Mouse (Mus musculus) hindbrain, embryonic 11.5 days (tissue): Measurements from ENCODE around the gene Hoxb13. TPM values are rescaled to one million over a fixed set of nuclear protein-coding genes. Genes with fewer than 3 reads are reported as not detected.

ENCODE experiments used
- ATAC-seq: fragments of 200-750 bp; cut with Nextera tagmentation; 2 replicates; pipeline ENCODE4 v1.8.0; 2017; ENCODE audit warnings: mild to moderate bottlenecking, moderate TSS enrichment, moderate library complexity; ENCODE audit not compliant: low FRiP score
- DNase-seq: peaks from one replicate; pipeline ENCODE4 v3.0.0-alpha.2; 2015; ENCODE audit warnings: low spot score
- H3K27ac ChIP-seq: fragments of 300-500 bp; sonication (generic); 2 replicates; pipeline ENCODE4 v1.5.1; 2014; ENCODE audit warnings: mild to moderate bottlenecking, low read depth, low read length
- H3K27me3 ChIP-seq: fragments of 300-500 bp; sonication (generic); 2 replicates; pipeline ENCODE4 v1.6.1; 2014; ENCODE audit warnings: mild to moderate bottlenecking, low read length, moderate library complexity, mixed read lengths; ENCODE audit not compliant: control insufficient read depth, insufficient read depth
- H3K36me3 ChIP-seq: fragments of 300-500 bp; sonication (generic); 2 replicates; pipeline ENCODE4 v1.6.1; 2014; ENCODE audit warnings: mild to moderate bottlenecking, low read length, moderate library complexity, mixed read lengths; ENCODE audit not compliant: control insufficient read depth, insufficient read depth
- H3K4me1 ChIP-seq: fragments of 300-500 bp; sonication (generic); replicated peaks from 2 replicates; pipeline ENCODE4 v1.6.1; 2014; ENCODE audit warnings: low read length, mixed read lengths; ENCODE audit not compliant: control insufficient read depth, insufficient read depth
- H3K4me2 ChIP-seq: fragments of 300-500 bp; sonication (generic); replicated peaks from 2 replicates; pipeline ENCODE4 v1.6.1; 2014; ENCODE audit warnings: mild to moderate bottlenecking, low read depth, low read length
- H3K4me3 ChIP-seq: fragments of 300-500 bp; sonication (generic); 2 replicates; pipeline ENCODE4 v1.5.1; 2014; ENCODE audit warnings: low read depth, low read length
- H3K9ac ChIP-seq: fragments of 300-500 bp; sonication (generic); 2 replicates; pipeline ENCODE4 v1.6.1; 2014; ENCODE audit warnings: low read depth, low read length
- H3K9me3 ChIP-seq: fragments of 300-500 bp; sonication (generic); 2 replicates; pipeline ENCODE4 v1.6.1; 2016; ENCODE audit warnings: low read length; ENCODE audit not compliant: control insufficient read depth
- WGBS: fragments of 180-500 bp; shearing (Covaris S2); extraction: QIAGEN DNeasy Blood & Tissue Kit; methylation state at CpG from one replicate; pipeline ENCODE4 v1.1.7; 2014; 5-methylcytosine and 5-hydroxymethylcytosine counted together
- polyA plus RNA-seq: library from polyadenylated mRNA; unstranded; fragments of >200 nt; fragmentation: Nextera tagmentation; extraction: Ambion mirVana; gene quantifications from 2 replicates; pipeline ENCODE4 v1.2.1, GENCODE M21; 2014

Hoxb13 gene
- polyA plus RNA-seq, 1 experiment from 2014 or later = not detected

DNA sequence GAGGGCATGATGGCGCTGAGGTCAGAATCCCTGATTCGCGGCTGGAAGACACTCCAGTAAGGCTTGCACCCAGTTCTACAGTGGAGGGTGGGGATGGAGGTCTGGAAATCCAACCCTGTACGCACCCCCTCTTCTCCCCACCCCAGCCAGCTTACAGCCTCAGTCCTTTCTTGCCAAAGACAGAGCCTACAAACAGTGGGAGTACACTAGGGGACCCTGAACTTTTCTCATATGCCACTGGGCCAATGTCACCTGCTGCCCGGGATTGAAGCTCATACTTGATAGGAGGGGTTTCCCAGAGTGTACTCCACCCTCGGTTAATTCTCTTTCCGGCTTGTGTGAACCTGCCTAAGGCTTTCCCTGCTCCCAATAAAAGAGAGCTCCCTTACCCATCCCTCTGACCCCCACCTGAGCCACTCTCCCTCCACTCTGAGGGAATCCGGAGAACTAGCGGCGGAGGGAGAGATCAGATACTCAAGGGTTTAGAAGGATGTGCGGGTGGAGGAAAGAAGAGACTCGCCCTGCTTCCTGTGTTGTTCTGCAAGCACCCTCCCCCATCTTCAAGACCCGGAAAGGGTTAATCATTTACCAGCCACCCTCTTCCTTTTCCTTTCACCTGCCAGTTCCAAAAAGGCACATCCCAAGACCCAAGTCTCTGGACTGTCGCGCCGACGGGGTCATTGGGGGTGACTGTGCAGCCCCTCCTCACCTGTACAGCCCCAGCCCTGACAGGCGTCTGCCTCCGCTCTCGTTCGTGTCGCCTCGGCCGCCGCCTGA, 21.4 kb upstream of the Hoxb13 start:
- 0% methylated on average over 25 of the region's 25 CpGs for WGBS
- DNase-seq = peak; percentile 48
- ATAC-seq = no peak

DNA sequence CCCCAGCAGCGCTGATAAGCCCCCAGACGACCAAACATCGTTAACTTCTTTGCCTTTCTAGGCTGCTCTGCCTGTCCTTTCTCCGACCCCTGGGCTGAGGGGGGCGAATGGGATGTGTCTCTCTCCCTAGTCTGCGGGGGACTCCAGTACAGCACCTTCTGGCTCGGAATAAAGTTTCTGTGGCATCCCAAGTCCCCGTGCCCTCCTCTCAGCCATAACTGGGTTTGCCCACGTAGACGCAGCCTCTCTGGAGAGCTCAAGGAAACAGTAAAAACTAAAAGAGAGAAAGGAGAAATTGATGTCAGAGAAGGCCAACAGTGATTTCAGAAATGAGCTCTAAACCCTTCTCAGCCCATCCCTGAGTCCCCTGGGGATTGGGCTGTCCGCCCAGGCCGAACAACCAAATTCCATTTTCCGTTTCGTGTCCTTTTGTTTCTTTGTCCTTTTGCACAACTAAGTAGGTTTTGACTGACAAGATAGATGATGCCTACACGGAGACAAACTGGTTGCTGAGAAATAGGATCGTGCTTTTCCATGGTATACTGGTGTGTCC, 20.8 kb upstream of the Hoxb13 start:
- H3K36me3 ChIP-seq = no peaks in the 10 kb centered on the region
- no peak overlapping the region for H3K4me3 ChIP-seq
- H3K9me3 ChIP-seq = no peaks in the 10 kb centered on the region
- no peak overlapping the region for H3K9ac ChIP-seq
- no peak overlapping the region for H3K27ac ChIP-seq
- no peak overlapping the region for H3K4me2 ChIP-seq
- H3K4me1 ChIP-seq = no peaks in the 10 kb centered on the region
- H3K27me3 ChIP-seq = peaks cover 96% of the 10 kb centered on the region
- no peak for ATAC-seq
- under 1% methylated on average over 16 of the region's 16 CpGs for WGBS
- DNase-seq = peak; percentile 40

More for the DNA sequence above, 21.4 kb upstream of the Hoxb13 start:
- H3K27me3 ChIP-seq = peaks cover 94% of the 10 kb centered on the region
- H3K4me1 ChIP-seq = no peaks in the 10 kb centered on the region
- no peak overlapping the region for H3K9ac ChIP-seq
- H3K4me3 ChIP-seq = no peak overlapping the region
- no peak overlapping the region for H3K27ac ChIP-seq
- no peaks in the 10 kb centered on the region for H3K9me3 ChIP-seq
- H3K36me3 ChIP-seq = no peaks in the 10 kb centered on the region
- no peak overlapping the region for H3K4me2 ChIP-seq

DNA sequence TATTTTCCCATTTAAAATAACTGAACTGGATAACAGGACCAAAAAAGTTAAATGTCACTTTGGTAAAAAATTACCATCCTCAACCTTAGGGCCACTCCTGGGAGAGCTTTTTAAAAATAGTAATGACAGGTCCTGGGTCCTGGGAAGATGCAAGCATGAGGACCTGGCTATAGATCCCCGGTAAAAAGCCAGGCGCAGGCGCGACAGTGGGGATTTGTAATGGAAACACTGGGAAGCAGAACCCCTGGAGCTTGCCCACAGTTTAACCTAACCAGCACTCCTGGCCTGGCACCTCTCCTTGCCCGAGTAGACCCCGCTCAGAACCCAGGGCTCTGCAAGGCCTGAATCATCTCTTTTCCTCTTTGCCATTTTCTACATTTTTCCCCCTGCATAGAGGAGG, 19.2 kb upstream of the Hoxb13 start:
- ATAC-seq (no peak), DNase-seq (peak; percentile 35)
- 2% methylated on average over 6 of the region's 6 CpGs for WGBS
- Histone ChIP-seq H3K9ac (no peak overlapping the region), H3K27ac (no peak overlapping the region), H3K27me3 (peaks cover 95% of the 10 kb centered on the region), H3K4me2 (no peak overlapping the region), H3K4me1 (no peaks in the 10 kb centered on the region), H3K36me3 (no peaks in the 10 kb centered on the region), H3K4me3 (no peak overlapping the region), H3K9me3 (no peaks in the 10 kb centered on the region)

DNA sequence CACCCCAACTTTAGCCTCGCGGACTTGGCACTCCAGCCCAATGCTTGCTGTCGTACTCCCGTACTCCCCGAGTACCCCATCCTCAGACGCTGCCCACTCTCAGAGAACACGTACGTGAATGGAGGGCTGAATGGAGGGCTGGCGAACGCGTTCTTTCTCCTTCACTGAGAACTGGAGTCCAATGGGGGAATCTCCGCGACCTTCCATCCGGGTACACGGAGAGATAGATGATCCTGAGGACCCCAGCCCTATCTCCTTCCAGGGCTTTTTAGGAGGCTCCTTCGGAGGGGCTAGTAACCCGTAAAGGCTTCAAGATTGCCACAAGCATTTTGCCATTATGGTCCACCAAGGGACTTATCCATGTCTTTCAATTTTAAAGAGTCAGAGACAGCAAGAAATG, 18.6 kb upstream of the Hoxb13 start:
- H3K4me1 ChIP-seq = no peaks in the 10 kb centered on the region
- DNase-seq (peak; percentile 64), ATAC-seq (no peak)
- WGBS = under 1% methylated on average over 17 of the region's 17 CpGs
- H3K4me2 ChIP-seq = no peak overlapping the region
- no peak overlapping the region for H3K27ac ChIP-seq
- H3K36me3 ChIP-seq = no peaks in the 10 kb centered on the region
- no peak overlapping the region for H3K9ac ChIP-seq
- no peaks in the 10 kb centered on the region for H3K9me3 ChIP-seq
- no peak overlapping the region for H3K4me3 ChIP-seq
- H3K27me3 ChIP-seq = peaks cover 95% of the 10 kb centered on the region

DNA sequence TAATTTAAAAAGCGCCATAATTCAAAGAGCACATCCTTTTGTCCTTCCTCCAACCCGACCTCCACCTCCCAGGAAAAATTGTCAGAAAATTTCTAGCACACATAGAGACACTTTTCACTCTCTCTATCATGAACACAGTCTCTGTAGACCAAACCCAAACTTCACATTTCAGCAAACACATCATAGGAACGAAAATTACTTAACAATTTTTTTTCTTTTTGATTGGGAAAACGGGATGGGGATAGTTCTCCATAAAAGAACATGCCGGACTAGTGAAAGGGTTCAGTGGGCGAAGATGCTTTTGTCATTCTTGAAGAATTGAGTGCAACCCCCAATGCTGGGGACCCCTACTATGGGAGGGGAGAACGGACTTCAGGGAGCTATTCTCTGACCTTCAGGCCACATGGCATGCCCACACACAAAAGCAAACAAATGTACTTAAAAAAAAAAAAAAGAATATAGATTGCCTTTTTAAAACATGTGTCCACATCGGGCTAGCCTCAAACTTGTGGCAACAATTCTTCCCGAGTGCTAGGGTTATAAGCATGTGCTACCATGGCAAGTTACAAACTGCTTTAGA, 18.1 kb upstream of the Hoxb13 start:
- DNase-seq (peak; percentile 50), ATAC-seq (no peak)
- Histone ChIP-seq H3K27me3 (peaks cover 95% of the 10 kb centered on the region), H3K27ac (no peak overlapping the region), H3K9ac (no peak overlapping the region), H3K4me2 (no peak overlapping the region), H3K36me3 (no peaks in the 10 kb centered on the region), H3K9me3 (no peaks in the 10 kb centered on the region), H3K4me3 (no peak overlapping the region), H3K4me1 (no peaks in the 10 kb centered on the region)
- under 1% methylated on average over 9 of the region's 9 CpGs for WGBS

DNA sequence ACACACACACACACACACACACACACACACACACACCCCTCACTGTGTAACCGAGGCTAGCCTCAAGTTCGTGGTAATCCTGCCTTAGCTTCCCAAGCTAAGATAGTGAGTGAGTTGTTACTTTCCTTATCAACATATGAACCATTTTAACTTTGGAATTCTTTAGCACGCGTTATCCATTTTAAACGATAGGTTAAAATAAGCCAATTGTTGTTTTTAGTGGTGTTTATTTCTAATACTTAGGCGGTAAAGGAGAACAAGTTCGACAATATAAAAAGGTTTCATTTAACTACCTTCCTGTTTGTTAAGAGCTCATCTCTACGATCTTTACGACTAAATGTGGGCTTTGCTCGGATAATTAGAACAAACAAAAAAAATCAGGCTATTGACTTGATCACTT, 17.3 kb upstream of the Hoxb13 start:
- ATAC-seq = no peak
- Histone ChIP-seq H3K27me3 (peaks cover 95% of the 10 kb centered on the region), H3K27ac (no peak overlapping the region), H3K9me3 (no peaks in the 10 kb centered on the region), H3K9ac (no peak overlapping the region), H3K4me2 (no peak overlapping the region), H3K4me1 (no peaks in the 10 kb centered on the region), H3K4me3 (no peak overlapping the region), H3K36me3 (no peaks in the 10 kb centered on the region)
- DNase-seq = peak; percentile 45
- 2% methylated on average over 10 of the region's 10 CpGs for WGBS

DNA sequence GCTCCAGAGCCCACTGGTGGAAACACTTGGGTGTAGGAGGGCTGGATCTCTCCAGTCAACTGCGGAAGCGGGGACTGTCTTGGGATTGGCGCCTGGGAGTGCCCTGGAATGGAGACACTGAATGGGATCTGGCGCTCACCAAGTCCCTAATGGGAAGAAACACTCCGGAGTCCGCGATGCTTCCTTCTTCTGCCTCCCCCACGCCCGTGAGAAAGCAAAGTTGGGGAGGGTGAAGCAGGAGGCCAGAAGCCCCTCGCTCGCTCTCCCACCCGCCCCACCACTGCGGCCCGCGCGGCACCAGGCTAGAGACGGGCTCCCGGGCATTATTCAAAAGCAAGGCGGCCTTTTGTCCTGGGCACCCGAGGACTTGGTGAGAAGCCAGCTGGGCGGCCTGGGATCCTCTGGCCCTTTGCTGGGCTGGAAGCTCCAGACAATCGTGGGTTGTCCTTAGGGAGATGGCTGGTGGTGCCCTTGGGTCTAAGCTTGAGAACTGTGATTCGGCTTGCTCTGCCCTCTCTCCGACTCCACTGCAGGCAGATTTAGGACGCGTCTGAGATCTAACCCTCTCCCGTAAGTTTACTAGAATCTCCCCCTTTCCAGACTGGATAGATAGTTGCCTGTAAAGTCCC, 16.5 kb upstream of the Hoxb13 start:
- Histone ChIP-seq H3K4me3 (no peak overlapping the region), H3K4me2 (no peak overlapping the region)
- DNase-seq = peak; percentile 69

DNA sequence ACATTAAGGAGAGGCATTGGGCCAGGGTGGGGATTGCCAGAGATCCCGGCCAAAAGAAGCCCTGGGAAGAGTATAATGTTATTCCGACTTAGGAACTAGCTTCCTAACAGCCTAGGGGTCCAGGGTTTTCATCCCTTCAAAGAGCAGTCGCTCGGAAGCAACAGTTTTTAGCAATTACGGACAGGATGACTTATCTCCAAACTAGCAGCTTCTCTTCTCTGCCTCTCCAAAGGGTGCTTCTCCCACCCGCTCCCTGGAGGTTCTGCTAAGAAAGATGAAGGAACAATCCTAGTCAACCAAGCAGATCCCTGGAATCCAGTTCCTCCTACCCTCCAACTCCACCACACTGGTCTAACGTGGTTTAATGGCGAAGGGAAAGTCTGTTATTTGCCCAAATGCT, 15.8 kb upstream of the Hoxb13 start:
- peaks cover 94% of the 10 kb centered on the region for H3K27me3 ChIP-seq
- 1% methylated on average over 8 of the region's 8 CpGs for WGBS
- DNase-seq = peak; percentile 63
- no peak overlapping the region for H3K4me2 ChIP-seq
- no peak overlapping the region for H3K27ac ChIP-seq
- 0 out of 2 replicates have a peak, but pooled peaks cover 3% of the 10 kb centered on the region for H3K9me3 ChIP-seq
- no peaks in the 10 kb centered on the region for H3K36me3 ChIP-seq
- no peak overlapping the region for H3K4me3 ChIP-seq
- ATAC-seq = no peak
- H3K9ac ChIP-seq = no peak overlapping the region
- no peaks in the 10 kb centered on the region for H3K4me1 ChIP-seq

More for the DNA sequence above, 16.5 kb upstream of the Hoxb13 start:
- H3K27me3 ChIP-seq = peaks cover 95% of the 10 kb centered on the region
- H3K9me3 ChIP-seq = 0 out of 2 replicates have a peak, but pooled peaks cover under 1% of the 10 kb centered on the region
- no peak overlapping the region for H3K27ac ChIP-seq
- under 1% methylated on average over 27 of the region's 27 CpGs for WGBS
- no peak overlapping the region for H3K9ac ChIP-seq
- H3K36me3 ChIP-seq = no peaks in the 10 kb centered on the region
- H3K4me1 ChIP-seq = no peaks in the 10 kb centered on the region
- no peak for ATAC-seq
